Mouse (Mus musculus) megakaryocyte, embryonic 14.5 days (primary cell): ENCODE measurements at regions not wholly inside any gene's neighbourhood (a gene's known extent, or its start where the extent isn't known, plus 50 kb on each side); places are given as distances from the start of the nearest gene placed in this dataset.

Source experiments
- FLI1 ChIP-seq: IDR thresholded peaks from 2 replicates; pipeline ENCODE4 v1.6.1; 2012; ENCODE audit warnings: low read length, inconsistent platforms, mixed read lengths
- GATA1 ChIP-seq: IDR thresholded peaks from 3 replicates; pipeline ENCODE4 v1.6.1; 2012; ENCODE audit warnings: mixed read lengths, low read length, inconsistent platforms, borderline replicate concordance

DNA sequence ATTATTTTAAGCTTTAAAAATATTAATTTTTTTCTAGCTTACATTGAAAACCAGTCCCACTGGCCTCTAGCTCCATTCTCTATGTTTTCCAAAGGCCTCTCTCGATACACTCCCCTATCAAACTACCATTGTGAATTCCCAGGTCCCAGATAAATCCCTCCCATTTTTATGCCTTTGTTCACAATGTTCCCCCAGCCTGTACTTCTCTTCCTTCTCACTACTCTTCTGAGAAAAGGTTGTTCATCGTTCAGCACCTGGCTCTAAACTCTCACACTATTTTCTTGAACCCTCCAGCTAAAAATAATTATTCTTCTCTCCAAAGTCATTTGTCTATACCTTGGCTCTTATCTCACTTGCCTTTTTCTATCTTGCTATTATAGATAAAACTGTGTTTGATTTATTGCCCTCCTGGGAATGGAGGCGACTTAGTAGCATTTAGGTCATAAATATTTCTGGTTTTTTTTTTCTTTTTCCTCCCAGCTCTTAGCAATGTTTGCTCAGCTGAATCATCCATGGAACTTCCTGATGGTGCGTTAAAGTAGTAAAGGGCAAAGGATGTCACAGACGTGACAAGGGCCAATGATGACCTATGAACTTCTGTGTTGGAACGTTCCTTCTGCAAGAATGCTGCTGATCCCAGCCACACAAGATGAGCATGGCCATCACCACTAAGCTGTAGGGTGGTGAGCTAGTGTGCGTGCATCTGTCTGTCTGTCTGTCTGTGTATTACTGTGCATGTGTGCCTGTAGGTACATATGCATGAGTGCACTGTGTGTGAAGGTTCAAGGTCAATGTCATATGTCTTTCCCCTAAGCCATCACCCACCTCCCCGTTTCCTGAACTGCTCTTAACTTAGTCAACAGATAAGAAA is 384.5 kb upstream of the Rgma start:
- no peak for TF ChIP-seq GATA1
- TF ChIP-seq FLI1 = no peak
